Mouse (Mus musculus) brain, embryonic 14.5 days (tissue): ENCODE data around the gene Zfp91.

ENCODE experiments used
- CTCF ChIP-seq: fragments of 200-500 bp; IDR thresholded peaks from 2 replicates; pipeline ENCODE4 v1.5.1; 2012; ENCODE audit warnings: inconsistent platforms, mild to moderate bottlenecking, moderate library complexity, borderline replicate concordance; ENCODE audit not compliant: insufficient read depth, insufficient read length; ENCODE audit errors: extremely low read depth
- POLR2A ChIP-seq: fragments of 200-500 bp; IDR thresholded peaks from 2 replicates; pipeline ENCODE4 v1.6.1; 2012; ENCODE audit warnings: mild to moderate bottlenecking, inconsistent platforms, borderline replicate concordance; ENCODE audit not compliant: poor library complexity, insufficient read depth, insufficient read length, severe bottlenecking; ENCODE audit errors: extremely low read depth

GRCm38 (mm10) chr19:12806214-12806613 is 10.3 kb upstream of the Zfp91 start:
- TF ChIP-seq CTCF = no peak
- no peak for TF ChIP-seq POLR2A
